Mouse (Mus musculus) heart, postnatal 14 days (tissue): ENCODE data around the gene Gm14308. TPM values are rescaled to one million over a fixed set of nuclear protein-coding genes. Genes with fewer than 3 reads are reported as not detected.
"Not testable (repeated sequence)": the region's sequence is repeated elsewhere in the genome, so short reads cannot be mapped to it uniquely, and the experiment has no call there.

Experiments
- DNase-seq, 2 experiments: peaks; one replicate each; pipeline ENCODE4 v3.0.0; 2021 to 2022
- intact Hi-C: fragments of 180-260 bp; cut with DNase I; formaldehyde crosslinking; loops from one replicate; pipeline ENCODE4 v1.15.1; 2025
- long read RNA-seq, 2 experiments: library from polyadenylated mRNA; stranded (forward); transcript quantifications; one replicate each; pipeline ENCODE4 v2.0.0; 2021
- total RNA-seq, 2 experiments: library from RNA; stranded (reverse); gene quantifications; 2 replicates each; pipeline ENCODE4 v1.2.3; 2021

Gm14308 gene
- total RNA-seq, result 1 to 10 TPM in 1 of 2 experiments, under 1 TPM in 1; 0.93 to 2.6 TPM
- long read RNA-seq, experiment 1, partial matches to known transcripts, result 0 of 3 reads
- long read RNA-seq, experiment 1, other reads (novel, unspliced or antisense), result 0 of 3 reads
- long read RNA-seq, experiment 2, partial matches to known transcripts, result 0 of 3 reads
- long read RNA-seq, experiment 2, other reads (novel, unspliced or antisense), result 1 of 3 reads

GRCm38 (mm10) chr2:176636244-176636643 lies at the start of gene Gm14308:
TSS of gene Gm14308 (minus strand) at chr2:176636344.
- intact Hi-C loops, result not testable (repeated sequence)

GRCm38 (mm10) chr2:176670222-176670621 lies 34.1 kb upstream of the Gm14308 start, which contains the start of gene Zfp973:
TSS of gene Zfp973 (plus strand) at chr2:176670522.
- intact Hi-C loops, DNase-seq: not testable (repeated sequence)

More at GRCm38 (mm10) chr2:176636244-176636643, at the start of gene Gm14308:
- DNase-seq, result not testable (repeated sequence)

Other genes starting within 250 kb of the Gm14308 start
- 10 to 100 TPM; 18.7 to 19.1 TPM for gene Gm14435, start 212.8 kb downstream of the Gm14308 start, total RNA-seq
- not detected for gene Gm14434, start 149.6 kb downstream of the Gm14308 start, total RNA-seq
- not detected for gene Zfp967, start 115.3 kb downstream of the Gm14308 start, total RNA-seq
- 10 to 100 TPM; 12.7 to 13.5 TPM for gene Zfp973, start 34.2 kb upstream of the Gm14308 start, total RNA-seq
- gene Gm14305, start 72.0 kb upstream of the Gm14308 start, total RNA-seq, result 1 to 10 TPM; 6.7 to 7.2 TPM
- 1 to 10 TPM; 4.6 to 6.3 TPM for gene Gm14295, start 162.3 kb upstream of the Gm14308 start, total RNA-seq
- gene Gm14408, start 194.8 kb upstream of the Gm14308 start, total RNA-seq, result not detected